Mouse (Mus musculus) liver, embryonic 16.5 days (tissue): ENCODE measurements at regions not wholly inside any gene's neighbourhood (a gene's known extent, or its start where the extent isn't known, plus 50 kb on each side); places are given as distances from the start of the nearest gene placed in this dataset.
"Not testable (repeated sequence)": the region's sequence is repeated elsewhere in the genome, so short reads cannot be mapped to it uniquely, and the experiment has no call there.

Experiments used
- ATAC-seq: fragments of 200-750 bp; cut with Nextera tagmentation; 2 replicates; pipeline ENCODE4 v1.8.0; 2017; ENCODE audit warnings: low read depth, mild to moderate bottlenecking, moderate number of reproducible peaks, moderate library complexity
- H3K27ac ChIP-seq: fragments of 300-500 bp; sonication (generic); 2 replicates; pipeline ENCODE4 v1.5.1; 2014; ENCODE audit warnings: mild to moderate bottlenecking, low read length
- H3K27me3 ChIP-seq: fragments of 300-500 bp; sonication (generic); 2 replicates; pipeline ENCODE4 v1.6.1; 2014; ENCODE audit warnings: low read depth, low read length, mixed read lengths; ENCODE audit not compliant: control insufficient read depth, insufficient read depth
- H3K36me3 ChIP-seq: fragments of 300-500 bp; sonication (generic); 2 replicates; pipeline ENCODE4 v1.6.1; 2014; ENCODE audit warnings: mild to moderate bottlenecking; ENCODE audit not compliant: control insufficient read depth, insufficient read depth
- H3K4me1 ChIP-seq: fragments of 300-500 bp; sonication (generic); 2 replicates; pipeline ENCODE4 v1.6.1; 2014; ENCODE audit warnings: low read depth, low read length, mixed read lengths; ENCODE audit not compliant: control insufficient read depth
- H3K4me2 ChIP-seq: fragments of 300-500 bp; sonication (generic); 2 replicates; pipeline ENCODE4 v1.6.1; 2014; ENCODE audit warnings: low read depth, low read length, mixed read lengths
- H3K4me3 ChIP-seq: fragments of 300-500 bp; sonication (generic); 2 replicates; pipeline ENCODE4 v1.5.1; 2014; ENCODE audit warnings: low read depth, mild to moderate bottlenecking, low read length
- H3K9ac ChIP-seq: fragments of 300-500 bp; sonication (generic); 2 replicates; pipeline ENCODE4 v1.6.1; 2014; ENCODE audit warnings: low read depth, low read length
- H3K9me3 ChIP-seq: fragments of 300-500 bp; sonication (generic); replicated peaks from 2 replicates; pipeline ENCODE4 v1.6.1; 2016; ENCODE audit warnings: low read length; ENCODE audit not compliant: control insufficient read depth
- WGBS: fragments of 180-500 bp; shearing (Covaris S2); extraction: QIAGEN DNeasy Blood & Tissue Kit; methylation state at CpG from one replicate; pipeline ENCODE4 v1.1.7; 2014; ENCODE audit not compliant: insufficient replicate concordance; 5-methylcytosine and 5-hydroxymethylcytosine counted together

DNA sequence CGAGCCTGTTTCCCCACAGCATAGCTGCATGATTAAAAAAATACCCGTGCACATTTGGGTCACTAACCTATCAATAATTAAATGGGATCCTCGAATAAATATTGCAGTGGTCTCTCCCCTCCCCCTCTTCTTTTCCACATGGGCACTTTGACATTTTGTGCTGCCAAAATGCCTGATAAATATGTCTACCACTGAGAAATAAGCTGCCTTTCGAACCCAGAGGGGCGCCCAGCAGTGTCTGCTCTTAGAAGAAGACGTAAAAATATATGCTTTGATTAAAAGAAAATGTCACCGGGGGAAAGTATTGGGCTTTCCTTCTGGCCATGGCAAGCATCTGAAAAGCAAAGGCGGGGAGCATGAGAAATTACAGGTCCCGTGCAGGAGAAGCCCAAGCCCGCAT is 152.6 kb upstream of the Frmd4a start:
- no peak overlapping the region for H3K4me3 ChIP-seq
- H3K4me1 ChIP-seq: no peaks in the 10 kb centered on the region
- WGBS: 67% methylated on average over 10 of the region's 10 CpGs
- no peaks in the 10 kb centered on the region for H3K36me3 ChIP-seq
- no peak overlapping the region for H3K9ac ChIP-seq
- H3K27me3 ChIP-seq: no peaks in the 10 kb centered on the region
- no peaks in the 10 kb centered on the region for H3K9me3 ChIP-seq
- no peak overlapping the region for H3K27ac ChIP-seq
- no peak for ATAC-seq
- H3K4me2 ChIP-seq: no peak overlapping the region

DNA sequence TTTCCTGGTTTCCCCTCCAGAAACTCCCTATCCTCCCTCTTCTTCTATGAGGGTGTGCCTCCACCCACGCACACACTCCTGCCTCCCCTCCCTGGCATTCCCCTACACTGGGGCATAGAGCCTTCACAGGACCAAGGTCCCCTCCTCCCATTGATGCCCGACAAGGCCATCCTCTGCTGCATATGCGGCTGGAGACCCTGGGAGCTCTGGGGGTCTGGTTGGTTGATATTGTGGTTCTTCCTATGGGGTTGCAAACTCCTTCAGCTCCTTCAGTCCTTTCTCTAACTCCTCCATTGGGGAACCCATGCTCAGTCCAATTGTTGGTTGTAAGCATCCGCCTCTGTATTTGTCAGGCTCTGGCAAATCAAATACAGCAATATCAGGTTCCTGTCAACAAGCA is 150.8 kb upstream of the Frmd4a start:
- H3K27ac ChIP-seq, H3K4me2 ChIP-seq, H3K4me1 ChIP-seq, H3K9ac ChIP-seq, H3K36me3 ChIP-seq, H3K9me3 ChIP-seq, ATAC-seq, H3K4me3 ChIP-seq, H3K27me3 ChIP-seq: not testable (repeated sequence)
- 68% methylated on average over 4 of the region's 4 CpGs for WGBS

DNA sequence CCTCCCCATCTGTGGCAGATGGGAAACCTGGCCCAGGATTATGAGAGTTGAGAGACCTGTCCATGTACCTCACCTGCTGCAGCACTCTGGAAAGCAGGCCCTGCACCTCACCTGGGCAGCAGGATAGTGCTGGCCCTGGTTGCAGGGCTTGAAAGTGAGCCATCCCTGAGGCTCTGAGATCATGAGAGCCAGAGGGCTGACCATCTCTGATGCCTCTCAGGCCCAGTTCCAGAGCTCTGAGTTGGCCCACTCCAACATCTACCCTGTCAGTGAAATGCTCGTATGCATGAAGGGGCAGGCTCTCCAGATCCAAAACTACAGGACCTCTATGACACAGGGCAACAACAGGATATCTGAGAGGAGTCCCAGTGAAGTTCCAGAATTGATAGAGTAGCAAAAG is 147.8 kb upstream of the Frmd4a start:
- Histone ChIP-seq H3K4me1 (no peaks in the 10 kb centered on the region), H3K36me3 (no peaks in the 10 kb centered on the region), H3K9me3 (no peaks in the 10 kb centered on the region), H3K27me3 (no peaks in the 10 kb centered on the region), H3K4me3 (no peak overlapping the region), H3K27ac (no peak overlapping the region), H3K4me2 (no peak overlapping the region), H3K9ac (no peak overlapping the region)
- ATAC-seq: no peak
- WGBS: 48% methylated on average over 1 of the region's 1 CpGs

DNA sequence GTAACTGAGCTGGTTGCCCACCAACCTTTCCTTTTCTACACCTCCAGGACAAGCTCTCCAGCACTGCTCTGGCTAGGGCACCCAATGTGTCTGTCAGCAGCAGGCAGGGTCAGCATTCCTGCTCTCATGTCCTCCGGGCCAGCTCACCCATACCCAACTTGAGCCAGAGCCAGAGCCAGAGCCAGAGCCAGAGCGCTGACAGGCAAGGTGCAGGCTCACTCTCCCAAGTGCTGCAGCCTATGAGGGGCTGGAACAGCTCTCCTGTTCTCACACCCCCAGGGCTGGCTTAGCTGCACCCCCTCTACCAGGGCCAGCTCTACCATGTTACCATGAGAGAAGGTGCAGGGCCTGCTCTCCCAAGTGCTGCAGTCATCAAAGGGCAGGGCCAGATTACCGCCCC is 145.8 kb upstream of the Frmd4a start:
- Histone ChIP-seq H3K4me2 (no peak overlapping the region), H3K9ac (no peak overlapping the region), H3K9me3 (no peaks in the 10 kb centered on the region), H3K27ac (no peak overlapping the region), H3K4me3 (no peak overlapping the region), H3K27me3 (no peaks in the 10 kb centered on the region), H3K36me3 (no peaks in the 10 kb centered on the region), H3K4me1 (no peaks in the 10 kb centered on the region)
- ATAC-seq: no peak
- WGBS: 65% methylated on average over 3 of the region's 3 CpGs

DNA sequence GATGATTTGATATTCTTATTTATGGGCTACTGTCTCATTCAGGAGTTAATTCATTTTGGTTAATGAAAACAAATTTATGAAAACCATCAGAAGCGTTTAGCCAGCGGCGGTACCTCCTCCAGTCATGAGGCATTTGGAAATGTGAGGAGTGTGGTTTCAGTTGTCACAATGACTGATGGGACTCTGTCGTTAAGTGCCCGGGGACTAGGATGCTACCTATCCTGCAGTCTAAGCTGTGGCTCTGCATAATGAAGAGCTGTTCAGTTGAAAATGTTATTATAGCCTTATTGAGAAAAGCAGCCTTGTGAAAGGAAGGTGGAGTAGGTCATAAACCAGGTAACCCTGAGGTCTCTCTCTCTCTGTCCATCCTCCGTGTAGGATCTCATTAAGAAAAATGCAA is 130.5 kb upstream of the Frmd4a start:
- no peak for ATAC-seq
- Histone ChIP-seq H3K4me2 (no peak overlapping the region), H3K9me3 (no peaks in the 10 kb centered on the region), H3K36me3 (no peaks in the 10 kb centered on the region), H3K27ac (no peak overlapping the region), H3K4me3 (no peak overlapping the region), H3K27me3 (no peaks in the 10 kb centered on the region), H3K9ac (no peak overlapping the region), H3K4me1 (no peaks in the 10 kb centered on the region)
- WGBS: 51% methylated on average over 6 of the region's 6 CpGs

DNA sequence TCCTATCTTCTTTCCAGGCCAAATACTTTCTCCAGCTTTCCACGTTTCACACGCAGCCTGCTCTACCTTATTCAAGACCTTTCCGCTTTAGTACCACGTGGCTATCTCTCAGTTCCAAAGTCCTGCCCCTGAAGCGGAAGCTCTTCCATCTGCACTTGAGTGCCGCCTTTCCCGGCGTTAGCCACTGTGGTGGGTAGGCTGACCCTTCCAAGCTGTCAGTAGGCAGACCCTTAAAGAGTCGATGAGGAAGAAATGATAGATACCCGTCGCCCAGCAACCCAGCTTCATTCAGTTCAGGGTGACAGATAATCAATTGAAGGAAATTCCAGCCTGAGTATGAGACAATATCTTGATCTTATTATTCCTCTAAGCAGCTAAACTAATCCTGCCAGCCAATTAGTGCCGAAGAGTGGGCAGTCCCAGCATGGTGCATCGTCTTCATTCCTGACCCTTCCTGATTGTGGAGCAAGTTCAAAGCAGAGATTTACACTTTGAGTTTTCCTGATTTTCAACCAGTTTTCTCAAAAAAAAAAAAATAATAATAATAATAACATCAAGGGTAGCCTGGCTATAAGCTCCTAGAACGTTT is 129.6 kb upstream of the Frmd4a start:
- ATAC-seq: no peak
- 63% methylated on average over 14 of the region's 14 CpGs for WGBS

DNA sequence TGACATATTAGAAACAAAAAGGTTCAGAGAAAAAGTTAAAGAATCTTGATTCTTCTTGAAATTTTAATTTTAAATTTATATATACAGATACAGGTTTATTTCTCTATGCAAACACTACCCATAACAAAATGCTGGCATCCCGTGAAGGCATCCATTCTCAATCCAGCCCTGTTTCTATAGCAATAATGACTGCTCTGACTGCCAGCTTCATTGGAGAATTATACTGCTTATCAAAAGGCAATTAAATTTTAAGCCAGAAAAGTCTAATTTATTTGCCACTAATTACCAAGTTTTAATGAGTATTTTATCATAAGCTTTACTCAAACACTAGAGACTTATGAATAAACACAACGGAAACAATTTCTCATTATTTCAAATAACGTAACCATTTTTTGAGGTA is 128.1 kb upstream of the Frmd4a start:
- no peak overlapping the region for H3K4me2 ChIP-seq
- no peak overlapping the region for H3K27ac ChIP-seq
- H3K9me3 ChIP-seq: no peaks in the 10 kb centered on the region
- no peaks in the 10 kb centered on the region for H3K36me3 ChIP-seq
- H3K27me3 ChIP-seq: no peaks in the 10 kb centered on the region
- H3K4me1 ChIP-seq: no peaks in the 10 kb centered on the region
- 66% methylated on average over 3 of the region's 3 CpGs for whole genome bisulfite sequencing
- H3K4me3 ChIP-seq: no peak overlapping the region
- no peak overlapping the region for H3K9ac ChIP-seq
- no peak for ATAC-seq

More for the DNA sequence above, 129.6 kb upstream of the Frmd4a start:
- no peaks in the 10 kb centered on the region for H3K27me3 ChIP-seq
- no peak overlapping the region for H3K27ac ChIP-seq
- H3K36me3 ChIP-seq: no peaks in the 10 kb centered on the region
- no peaks in the 10 kb centered on the region for H3K9me3 ChIP-seq
- H3K4me2 ChIP-seq: no peak overlapping the region
- no peak overlapping the region for H3K4me3 ChIP-seq
- no peak overlapping the region for H3K9ac ChIP-seq
- H3K4me1 ChIP-seq: no peaks in the 10 kb centered on the region

DNA sequence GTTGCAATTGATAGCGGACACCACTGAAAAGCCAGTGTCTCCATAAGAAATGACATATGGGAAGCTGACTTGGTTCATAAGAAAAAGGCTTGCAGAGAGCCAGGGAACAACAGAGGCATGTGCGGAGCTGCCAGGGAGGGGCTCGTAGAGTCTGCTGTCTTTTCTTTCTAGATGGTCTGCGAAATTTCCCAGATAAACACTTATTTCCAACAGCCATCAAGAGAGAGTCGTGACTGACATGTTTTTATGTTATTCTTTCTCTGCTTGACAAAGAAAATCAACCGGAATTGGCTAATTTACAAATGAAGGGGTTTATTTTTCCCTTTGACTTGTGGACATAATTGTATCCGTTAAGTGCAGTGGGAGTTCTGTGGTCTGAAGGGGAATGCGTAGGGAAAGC is 127.1 kb upstream of the Frmd4a start:
- Histone ChIP-seq H3K27me3 (no peaks in the 10 kb centered on the region), H3K4me2 (no peak overlapping the region), H3K4me1 (no peaks in the 10 kb centered on the region), H3K9me3 (no peaks in the 10 kb centered on the region), H3K36me3 (no peaks in the 10 kb centered on the region), H3K27ac (no peak overlapping the region), H3K4me3 (no peak overlapping the region), H3K9ac (no peak overlapping the region)
- 50% methylated on average over 8 of the region's 8 CpGs for WGBS
- no peak for ATAC-seq

DNA sequence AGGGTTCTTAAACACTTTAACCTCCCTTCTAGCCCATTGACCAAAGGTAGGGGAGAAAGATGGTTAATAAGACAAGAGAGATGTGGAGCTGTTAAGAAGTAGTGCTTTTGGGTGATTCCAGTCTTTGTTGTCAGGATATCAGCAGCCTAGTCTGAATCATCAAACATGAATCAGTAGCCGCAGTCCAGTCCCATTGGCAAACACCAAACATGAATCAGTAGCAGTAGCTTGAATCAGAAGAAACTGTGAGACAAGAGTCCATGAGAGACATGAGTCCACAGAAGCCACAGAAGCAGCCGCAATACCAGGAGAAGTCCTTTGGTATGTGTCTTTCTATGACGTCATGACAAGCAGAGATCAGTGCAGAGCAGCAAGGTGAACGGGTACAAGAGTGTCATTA is 110.5 kb upstream of the Frmd4a start:
- no peaks in the 10 kb centered on the region for H3K4me1 ChIP-seq
- no peaks in the 10 kb centered on the region for H3K36me3 ChIP-seq
- H3K4me3 ChIP-seq: no peak overlapping the region
- no peak for ATAC-seq
- WGBS: 69% methylated on average over 4 of the region's 4 CpGs
- H3K27ac ChIP-seq: no peak overlapping the region
- H3K4me2 ChIP-seq: no peak overlapping the region
- H3K9me3 ChIP-seq: no peaks in the 10 kb centered on the region
- H3K9ac ChIP-seq: no peak overlapping the region
- H3K27me3 ChIP-seq: no peaks in the 10 kb centered on the region
